Mouse (Mus musculus): ENCODE measurements around the gene Bcor. TPM values are rescaled to one million over a fixed set of nuclear protein-coding genes. Genes with fewer than 3 reads are reported as not detected.
A peak's percentile ranks its signal among the peaks of the same experiment; 100 is the strongest.

Bcor gene
- polyA plus RNA-seq, 1 experiment: 12.1 TPM

DNA sequence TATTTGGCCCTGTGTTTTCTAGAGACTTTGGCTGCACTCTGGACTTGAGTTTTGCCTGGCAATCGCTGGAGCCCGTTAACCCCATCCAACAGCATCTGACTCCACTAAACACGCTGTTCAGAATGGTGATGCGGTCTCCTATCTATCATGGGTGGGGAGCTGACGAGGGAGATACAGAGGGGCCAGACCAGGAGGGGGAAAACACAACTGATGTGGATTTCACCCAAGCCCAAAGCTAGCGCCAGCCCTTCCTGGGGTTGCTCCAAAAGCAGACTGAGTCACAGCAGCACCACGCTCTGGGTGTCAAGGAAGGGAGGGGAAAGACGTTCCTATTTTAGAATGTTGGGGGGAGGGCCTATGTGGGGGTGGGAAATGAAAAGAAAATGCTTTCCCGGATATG is 94.4 kb downstream of the Bcor start:
- TF ChIP-seq USF1 (IDR thresholded peaks at IDR 0.05; ENCODE audit: low read depth) (no peak), SRF (IDR thresholded peaks at IDR 0.05; ENCODE audit: control insufficient read depth, insufficient read length, low read depth) (no peak), E2F4 (IDR thresholded peaks at IDR 0.05; ENCODE audit: insufficient read depth) (no peak), TCF3 (IDR thresholded peaks at IDR 0.05; ENCODE audit: insufficient read length, low read depth) (no peak), MYOD1 (IDR thresholded peaks at IDR 0.05; ENCODE audit: control insufficient read depth in 1 of 3, insufficient read length in 2 of 3, low read depth in 2 of 3) (no peak), POLR2AphosphoS2 (IDR thresholded peaks at IDR 0.05; ENCODE audit: insufficient read length, low read depth) (no peak), POLR2A (IDR thresholded peaks at IDR 0.05; ENCODE audit: insufficient read length, low read depth) (no peak), MYOG (IDR thresholded peaks at IDR 0.05; ENCODE audit: control insufficient read depth in 1 of 3, insufficient read depth in 1 of 3, insufficient read length in 2 of 3, low read depth in 2 of 3) (no peak), TCF12 (IDR thresholded peaks at IDR 0.05; ENCODE audit: insufficient read depth, poor library complexity, severe bottlenecking) (no peak), REST (IDR thresholded peaks at IDR 0.05; ENCODE audit: insufficient read depth, insufficient read length) (no peak), MAX (IDR thresholded peaks at IDR 0.05; ENCODE audit: low read depth) (no peak), CEBPB (IDR thresholded peaks at IDR 0.05; ENCODE audit: insufficient read depth, poor library complexity, severe bottlenecking) (no peak)
- Histone ChIP-seq H3K4me3 (no peak overlapping the region), H3ac (ENCODE audit: control insufficient read depth, insufficient read length) (no peak overlapping the region), H3K36me3 (ENCODE audit: control insufficient read depth, insufficient read depth) (no peaks in the 10 kb centered on the region), H3K79me2 (ENCODE audit: control insufficient read depth, insufficient read depth) (peaks cover 51% of the 10 kb centered on the region), H3K27me3 (ENCODE audit: control insufficient read depth, insufficient read depth, insufficient read length) (no peaks in the 10 kb centered on the region), H3K4me2 (ENCODE audit: low read depth) (peak overlapping the region; percentile 24)

- Histone ChIP-seq H3K79me2 (ENCODE audit: control insufficient read depth, insufficient read depth) (peaks cover 51% of the 10 kb centered on the region), H3K27me3 (ENCODE audit: control insufficient read depth, insufficient read depth, insufficient read length) (no peaks in the 10 kb centered on the region), H3K4me3 (no peak overlapping the region), H3K36me3 (ENCODE audit: control insufficient read depth, insufficient read depth) (peaks cover 3% of the 10 kb centered on the region), H3K4me2 (ENCODE audit: low read depth) (no peak overlapping the region), H3ac (ENCODE audit: control insufficient read depth, insufficient read length) (no peak overlapping the region)
- no peak for TF ChIP-seq E2F4 (IDR thresholded peaks at IDR 0.05; ENCODE audit: insufficient read depth)
Measured at GRCm38 (mm10) chrX:12062932-12063260, 97.3 kb downstream of the Bcor start.

- H3K36me3 ChIP-seq (ENCODE audit: control insufficient read depth, insufficient read depth): peaks cover 3% of the 10 kb centered on the region
- H3K79me2 ChIP-seq (ENCODE audit: control insufficient read depth, insufficient read depth): peaks cover 45% of the 10 kb centered on the region
- H3K27me3 ChIP-seq (ENCODE audit: control insufficient read depth, insufficient read depth, insufficient read length): no peaks in the 10 kb centered on the region
- H3K4me3 ChIP-seq: no peak overlapping the region
- H3ac ChIP-seq (ENCODE audit: control insufficient read depth, insufficient read length): no peak overlapping the region
- H3K4me2 ChIP-seq (ENCODE audit: low read depth): no peak overlapping the region
- TF ChIP-seq MYOG (IDR thresholded peaks at IDR 0.05; ENCODE audit: control insufficient read depth in 1 of 3, insufficient read depth in 1 of 3, insufficient read length in 2 of 3, low read depth in 2 of 3): no peak
- no peak for TF ChIP-seq POLR2A (IDR thresholded peaks at IDR 0.05; ENCODE audit: insufficient read length, low read depth)
- TF ChIP-seq MAX (IDR thresholded peaks at IDR 0.05; ENCODE audit: low read depth): no peak
- TF ChIP-seq SRF (IDR thresholded peaks at IDR 0.05; ENCODE audit: control insufficient read depth, insufficient read length, low read depth): no peak
- TF ChIP-seq TCF3 (IDR thresholded peaks at IDR 0.05; ENCODE audit: insufficient read length, low read depth): no peak
- TF ChIP-seq CEBPB (IDR thresholded peaks at IDR 0.05; ENCODE audit: insufficient read depth, poor library complexity, severe bottlenecking): no peak
- TF ChIP-seq USF1 (IDR thresholded peaks at IDR 0.05; ENCODE audit: low read depth): no peak
- TF ChIP-seq E2F4 (IDR thresholded peaks at IDR 0.05; ENCODE audit: insufficient read depth): no peak
- no peak for TF ChIP-seq REST (IDR thresholded peaks at IDR 0.05; ENCODE audit: insufficient read depth, insufficient read length)
- no peak for TF ChIP-seq POLR2AphosphoS2 (IDR thresholded peaks at IDR 0.05; ENCODE audit: insufficient read length, low read depth)
- TF ChIP-seq TCF12 (IDR thresholded peaks at IDR 0.05; ENCODE audit: insufficient read depth, poor library complexity, severe bottlenecking): no peak
- no peak for TF ChIP-seq MYOD1 (IDR thresholded peaks at IDR 0.05; ENCODE audit: control insufficient read depth in 1 of 3, insufficient read length in 2 of 3, low read depth in 2 of 3)
Measured at GRCm38 (mm10) chrX:12062121-12062931, 97.8 kb downstream of the Bcor start.

GRCm38 (mm10) chrX:12060848-12061247 is 99.3 kb downstream of the Bcor start:
- peaks cover 3% of the 10 kb centered on the region for H3K36me3 ChIP-seq (ENCODE audit: control insufficient read depth, insufficient read depth)
- no peak overlapping the region for H3K4me2 ChIP-seq (ENCODE audit: low read depth)
- H3ac ChIP-seq (ENCODE audit: control insufficient read depth, insufficient read length): no peak overlapping the region
- H3K27me3 ChIP-seq (ENCODE audit: control insufficient read depth, insufficient read depth, insufficient read length): no peaks in the 10 kb centered on the region
- H3K79me2 ChIP-seq (ENCODE audit: control insufficient read depth, insufficient read depth): peaks cover 35% of the 10 kb centered on the region
- TF ChIP-seq CEBPB (IDR thresholded peaks at IDR 0.05; ENCODE audit: insufficient read depth, poor library complexity, severe bottlenecking) (no peak), POLR2A (IDR thresholded peaks at IDR 0.05; ENCODE audit: insufficient read length, low read depth) (no peak), MYOG (IDR thresholded peaks at IDR 0.05; ENCODE audit: control insufficient read depth in 1 of 3, insufficient read depth in 1 of 3, insufficient read length in 2 of 3, low read depth in 2 of 3) (no peak), TCF3 (IDR thresholded peaks at IDR 0.05; ENCODE audit: insufficient read length, low read depth) (no peak), REST (IDR thresholded peaks at IDR 0.05; ENCODE audit: insufficient read depth, insufficient read length) (no peak), MYOD1 (IDR thresholded peaks at IDR 0.05; ENCODE audit: control insufficient read depth in 1 of 3, insufficient read length in 2 of 3, low read depth in 2 of 3) (no peak), TCF12 (IDR thresholded peaks at IDR 0.05; ENCODE audit: insufficient read depth, poor library complexity, severe bottlenecking) (no peak), USF1 (IDR thresholded peaks at IDR 0.05; ENCODE audit: low read depth) (no peak), MAX (IDR thresholded peaks at IDR 0.05; ENCODE audit: low read depth) (no peak), POLR2AphosphoS2 (IDR thresholded peaks at IDR 0.05; ENCODE audit: insufficient read length, low read depth) (no peak), E2F4 (IDR thresholded peaks at IDR 0.05; ENCODE audit: insufficient read depth) (no peak), SRF (IDR thresholded peaks at IDR 0.05; ENCODE audit: control insufficient read depth, insufficient read length, low read depth) (no peak)
- H3K4me3 ChIP-seq: no peak overlapping the region

All from myocyte (in vitro differentiated cells).